Mouse (Mus musculus) liver, embryonic 14 days (tissue): ENCODE data around the gene Tox2. TPM values are rescaled to one million over a fixed set of nuclear protein-coding genes. Genes with fewer than 3 reads are reported as not detected.

Source experiments
- polyA plus RNA-seq: library from polyadenylated mRNA; depleted of rRNA; stranded (reverse); fragments of >200 nt; gene quantifications from 2 replicates; pipeline ENCODE4 v1.2.3, GENCODE M21; 2012; rRNA removed

Gene Tox2
- 0.70 and 0.76 TPM in 2 replicates for polyA plus RNA-seq

GRCm38 (mm10) chr2:163202884-163203634 lies at the start of gene Tox2:
Gene Tox2, plus strand, starts transcription at chr2:163203125.

Other genes with a start within 250 kb of the Tox2 start
- gene Sgk2, start 215.8 kb upstream of the Tox2 start, polyA plus RNA-seq: 1.7 and 2.2 TPM in 2 replicates
- gene Ift52, start 185.8 kb upstream of the Tox2 start, polyA plus RNA-seq: 10.9 and 12.1 TPM in 2 replicates
- gene Mybl2, start 148.4 kb upstream of the Tox2 start, polyA plus RNA-seq: 30.3 and 35.9 TPM in 2 replicates
- not detected in 2 replicates for gene Gtsf1l, start 115.3 kb upstream of the Tox2 start, polyA plus RNA-seq
- 0.05 and 0.21 TPM in 2 replicates for gene Jph2, start 194.9 kb downstream of the Tox2 start, polyA plus RNA-seq
- gene Oser1, start 221.6 kb downstream of the Tox2 start, polyA plus RNA-seq: 12.5 and 15.3 TPM in 2 replicates
- 0.02 and 0.05 TPM in 2 replicates for gene Gdap1l1, start 235.4 kb downstream of the Tox2 start, polyA plus RNA-seq